Mouse (Mus musculus) brain, embryonic 14.5 days (tissue): Measurements from ENCODE around the gene Snx20.

Source experiments
- CTCF ChIP-seq: fragments of 200-500 bp; IDR thresholded peaks from 2 replicates; pipeline ENCODE4 v1.5.1; 2012; ENCODE audit warnings: inconsistent platforms, mild to moderate bottlenecking, moderate library complexity, borderline replicate concordance; ENCODE audit not compliant: insufficient read depth, insufficient read length; ENCODE audit errors: extremely low read depth
- POLR2A ChIP-seq: fragments of 200-500 bp; IDR thresholded peaks from 2 replicates; pipeline ENCODE4 v1.6.1; 2012; ENCODE audit warnings: mild to moderate bottlenecking, inconsistent platforms, borderline replicate concordance; ENCODE audit not compliant: poor library complexity, insufficient read depth, insufficient read length, severe bottlenecking; ENCODE audit errors: extremely low read depth

DNA sequence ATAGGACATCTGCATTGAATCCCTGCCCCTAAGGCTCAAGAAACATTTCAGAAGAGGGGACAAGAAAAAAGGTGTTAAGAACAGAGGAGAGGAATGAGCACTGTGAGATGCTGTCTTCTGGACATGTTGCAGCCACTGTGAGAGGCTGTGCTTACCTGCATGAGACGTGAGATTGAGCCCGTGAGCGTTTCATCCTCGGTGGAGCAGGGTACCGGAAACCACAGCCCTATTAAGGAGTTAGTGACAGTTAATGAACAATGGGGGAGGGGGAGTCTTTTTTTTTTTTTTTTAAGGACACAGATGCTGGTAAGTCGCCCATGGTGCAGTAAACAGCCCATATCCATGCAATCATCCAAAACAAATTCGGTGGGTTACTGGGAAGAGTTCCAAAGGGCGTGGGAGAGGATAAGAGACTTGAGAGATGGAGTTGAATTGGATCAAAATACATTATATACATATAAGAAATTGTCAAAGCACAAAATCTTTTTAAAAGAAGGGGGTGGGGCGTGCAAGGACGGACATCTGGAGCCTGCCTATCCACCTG lies 32.4 kb downstream of the Snx20 start:
- no peak for TF ChIP-seq POLR2A
- TF ChIP-seq CTCF: no peak
